Comparison of ENCODE assay signal across 8 mouse cellular contexts in the genomic region with DNA sequence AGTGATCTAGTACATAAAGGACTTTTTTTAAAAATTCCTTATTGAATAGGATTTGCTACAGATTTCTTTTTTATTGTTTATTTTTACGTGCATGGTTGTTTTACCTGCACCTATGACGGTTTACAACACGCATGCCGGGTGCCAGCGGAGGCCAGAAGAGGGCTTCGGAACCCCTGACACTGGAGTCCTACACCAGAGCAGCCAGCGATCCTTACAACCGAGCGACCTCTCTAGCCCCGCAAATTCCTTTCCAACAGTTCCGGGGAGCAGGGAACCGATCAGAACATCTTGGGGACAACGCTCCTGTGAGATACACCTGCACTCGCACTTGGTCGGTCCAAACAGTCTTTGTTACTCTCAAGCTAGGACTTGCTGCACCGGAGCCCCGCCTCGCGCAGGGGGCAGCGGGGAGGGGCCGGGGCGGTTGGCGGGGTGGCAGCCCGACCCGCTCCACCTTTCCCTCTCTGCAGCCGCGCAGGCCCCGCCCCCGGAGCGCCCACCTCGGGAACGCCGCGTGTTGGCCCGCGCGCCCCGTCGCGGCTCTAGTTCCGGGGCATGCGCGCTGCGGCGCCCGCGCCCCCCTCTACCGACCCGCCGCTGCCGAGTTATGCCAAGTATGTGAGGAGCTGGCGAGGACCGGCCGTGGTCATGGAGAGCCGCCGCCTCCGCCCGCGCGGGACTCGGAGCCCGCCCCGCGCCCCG. TPM values are rescaled to one million over a fixed set of nuclear protein-coding genes. Genes with fewer than 3 reads are reported as not detected.
A peak's percentile ranks its signal among the peaks of the same experiment; 100 is the strongest.
DNase-seq lines count a peak whose midpoint lies in the region; ATAC-seq lines count a peak whose summit lies in the region.

A gene (plus strand): TSS at position 603 of the 702 bp plus-strand sequence.

- peak within 1 kb of the TSS; percentile 72 for H3K4me3 ChIP-seq in intestine, embryonic 15.5 days (replicated peaks)

- peak within 1 kb of the TSS; percentile 96 for H3K27ac ChIP-seq in intestine, embryonic 15.5 days

- no peaks in the 10 kb centered on the region for H3K36me3 ChIP-seq in intestine, embryonic 15.5 days

- DNase-seq in T-cell, adult 2 months (ENCODE audit: low spot score): peak; percentile 43
- DNase-seq in gastrocnemius, postnatal 36 days: peak; percentile 69 to 73
- DNase-seq in left cerebral cortex, postnatal 14 days (ENCODE audit: low spot score in 2 of 2): peak; percentile 58 to 60
- peak; percentile 25 to 40 for DNase-seq in right cerebral cortex, postnatal 36 days (ENCODE audit: low spot score in 2 of 2)

- 0 out of 2 replicates have a peak, but pooled peaks cover under 1% of the 10 kb centered on the region for H3K4me1 ChIP-seq in intestine, embryonic 15.5 days (replicated peaks)

- H3K27me3 ChIP-seq in intestine, embryonic 15.5 days (replicated peaks): no peaks in the 10 kb centered on the region

- peak within 1 kb of the TSS; percentile 73 for H3K4me2 ChIP-seq in intestine, embryonic 15.5 days (replicated peaks)

- H3K9me3 ChIP-seq in intestine, embryonic 15.5 days: no peaks in the 10 kb centered on the region

- intact Hi-C loops in gastrocnemius, postnatal 36 days (cut with DNase I): no loop called here
- intact Hi-C loops in left cerebral cortex, postnatal 14 days (cut with DNase I): no loop called here

- peak; percentile 44 for ATAC-seq in common myeloid progenitor, adult 5-6 weeks (replicated peaks; ENCODE audit: low read depth, poor library complexity, severe bottlenecking)
- peak; percentile 85 for ATAC-seq in intestine, embryonic 15.5 days
- ATAC-seq in megakaryocyte progenitor cell, adult 5-6 weeks (replicated peaks; ENCODE audit: poor library complexity): peak; percentile 30
- ATAC-seq in activated CD4-positive, CD25-positive, alpha-beta regulatory T cell, adult 4 months: no peak

- H3K9ac ChIP-seq in intestine, embryonic 15.5 days: peak within 1 kb of the TSS; percentile 77

- under 1% methylated on average over 65 of the region's 65 CpGs for WGBS in intestine, embryonic 15.5 days

RNA-seq across cellular contexts. Expression of the gene that starts here (rescaled TPM):
- 11.8 and 14.1 TPM in 2 replicates for total RNA-seq in common myeloid progenitor, adult 5-6 weeks (2017)
- under 1 TPM; 0.79 to 0.82 TPM for total RNA-seq in gastrocnemius, postnatal 36 days (2021)
- 1.9 and 2.4 TPM in 2 replicates for polyA plus RNA-seq in intestine, embryonic 15.5 days (2015; fragmentation: Nextera tagmentation; extraction: Ambion mirVana)
- 1 to 10 TPM; 2.6 to 3.2 TPM for total RNA-seq in left cerebral cortex, postnatal 14 days (2021)
- total RNA-seq in megakaryocyte progenitor cell, adult 5-6 weeks (2015): 3.7 and 4.9 TPM in 2 replicates
- total RNA-seq in megakaryocyte progenitor cell, adult 5-6 weeks (2017): 3.2 and 5.0 TPM in 2 replicates
- not detected for polyA plus RNA-seq in activated CD4-positive, CD25-positive, alpha-beta regulatory T cell, adult 4 months (2017; shearing (Covaris generic))

Comparison
In these comparisons a context has a peak if more than half of its experiments do, and no peak if none do; other contexts are left out.
1. Peak in DNase-seq in gastrocnemius, postnatal 36 days; RNA of the gene not detected or under 1 TPM.